Mouse (Mus musculus): ENCODE measurements around the gene Mfsd7a. TPM values are rescaled to one million over a fixed set of nuclear protein-coding genes. Genes with fewer than 3 reads are reported as not detected.
"Not testable (repeated sequence)": the region's sequence is repeated elsewhere in the genome, so short reads cannot be mapped to it uniquely, and the experiment has no call there.

Mfsd7a gene
- under 1 TPM; 0.74 to 0.87 TPM for total RNA-seq (2021)
- long read RNA-seq, experiment 1, partial matches to known transcripts = 0 of 2 reads
- long read RNA-seq, experiment 1, other reads (novel, unspliced or antisense) = 1 of 2 reads
- long read RNA-seq, experiment 2, partial matches to known transcripts = 0 of 2 reads
- long read RNA-seq, experiment 2, other reads (novel, unspliced or antisense) = 0 of 2 reads

- DNase-seq (ENCODE audit: low spot score in 2 of 2) = peak in 1 of 2 experiments; percentile 14
Observed at GRCm38 (mm10) chr5:108448785-108449668, at the start of gene Mfsd7a. Mfsd7a (minus strand) TSS chr5:108448891.

- DNase-seq (ENCODE audit: low spot score in 2 of 2) = not testable (repeated sequence)
Observed at GRCm38 (mm10) chr5:108486148-108486547, 37.5 kb upstream of the Mfsd7a start.

GRCm38 (mm10) chr5:108485239-108485638, 36.5 kb upstream of the Mfsd7a start:
- peak in 1 of 2 experiments; percentile 22 for DNase-seq (ENCODE audit: low spot score in 2 of 2)

DNA sequence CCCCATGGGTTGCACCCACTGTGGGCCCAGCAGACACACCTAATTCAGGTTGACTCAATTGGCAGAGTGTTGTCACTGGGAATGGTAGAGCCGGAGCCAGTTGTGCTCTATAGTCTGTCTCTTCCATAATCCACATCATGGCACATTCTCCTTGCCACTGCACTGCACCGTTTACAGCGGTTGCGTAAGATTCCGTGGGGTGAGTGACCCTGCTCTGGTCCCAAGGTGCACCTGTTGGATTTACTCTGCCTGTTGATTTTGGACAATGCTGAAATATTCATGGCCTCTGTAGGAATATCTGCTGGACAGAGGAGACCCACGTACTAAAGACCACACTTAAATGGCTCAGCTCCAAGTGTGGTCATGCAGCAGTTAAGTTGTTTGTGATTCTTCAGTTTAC, 34.3 kb upstream of the Mfsd7a start:
- no peak for DNase-seq (ENCODE audit: low spot score in 2 of 2)

GRCm38 (mm10) chr5:108475977-108476376, 27.3 kb upstream of the Mfsd7a start:
- DNase-seq (ENCODE audit: low spot score in 2 of 2) = no peak

- no peak for DNase-seq (ENCODE audit: low spot score in 2 of 2)
Observed at GRCm38 (mm10) chr5:108473737-108474136, 25.0 kb upstream of the Mfsd7a start.

DNA sequence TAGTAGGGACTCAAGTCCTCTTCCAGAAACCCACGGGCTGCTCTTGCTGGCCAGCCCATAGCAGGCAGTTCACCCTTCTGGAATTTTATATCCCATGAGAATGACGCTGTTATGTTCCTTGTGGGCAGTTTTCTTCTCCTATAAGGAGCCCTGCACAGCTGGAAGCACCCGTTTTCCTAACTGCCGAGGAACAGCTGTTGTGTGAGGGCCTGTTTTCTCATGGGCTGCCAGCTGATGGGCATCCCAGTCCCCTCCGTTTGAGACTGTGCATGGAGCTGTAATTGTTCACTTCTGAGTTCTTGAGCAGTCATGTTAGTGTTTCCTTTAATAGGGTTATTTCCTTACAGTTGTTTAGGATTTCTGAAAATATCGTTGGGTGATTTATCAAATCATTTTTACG, 20.9 kb upstream of the Mfsd7a start:
- no peak for DNase-seq (ENCODE audit: low spot score in 2 of 2)

DNA sequence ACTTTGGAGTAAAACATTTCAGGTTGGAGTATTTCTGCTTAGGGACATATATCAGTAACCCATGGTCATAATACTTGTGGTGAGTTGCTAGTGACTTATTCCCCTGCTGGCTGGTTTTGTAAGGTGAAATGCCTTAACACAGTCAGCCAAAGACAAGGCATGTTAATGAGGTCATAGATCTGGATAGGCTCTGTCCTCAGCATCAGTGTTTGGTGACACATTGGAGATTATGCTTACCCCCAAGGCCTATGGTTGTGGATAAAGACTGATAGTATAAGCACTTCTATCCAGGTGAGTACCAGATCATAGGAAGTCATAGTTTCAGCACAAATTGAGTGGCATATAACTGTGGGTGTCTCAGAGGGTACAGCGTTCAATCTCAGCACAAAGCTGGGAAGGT, 18.0 kb upstream of the Mfsd7a start:
- DNase-seq (ENCODE audit: low spot score in 2 of 2) = no peak

- DNase-seq (ENCODE audit: low spot score in 2 of 2) = no peak
Observed at GRCm38 (mm10) chr5:108465131-108465891, 16.6 kb upstream of the Mfsd7a start.

GRCm38 (mm10) chr5:108462446-108462845, 13.8 kb upstream of the Mfsd7a start:
- no peak for DNase-seq (ENCODE audit: low spot score in 2 of 2)

DNA sequence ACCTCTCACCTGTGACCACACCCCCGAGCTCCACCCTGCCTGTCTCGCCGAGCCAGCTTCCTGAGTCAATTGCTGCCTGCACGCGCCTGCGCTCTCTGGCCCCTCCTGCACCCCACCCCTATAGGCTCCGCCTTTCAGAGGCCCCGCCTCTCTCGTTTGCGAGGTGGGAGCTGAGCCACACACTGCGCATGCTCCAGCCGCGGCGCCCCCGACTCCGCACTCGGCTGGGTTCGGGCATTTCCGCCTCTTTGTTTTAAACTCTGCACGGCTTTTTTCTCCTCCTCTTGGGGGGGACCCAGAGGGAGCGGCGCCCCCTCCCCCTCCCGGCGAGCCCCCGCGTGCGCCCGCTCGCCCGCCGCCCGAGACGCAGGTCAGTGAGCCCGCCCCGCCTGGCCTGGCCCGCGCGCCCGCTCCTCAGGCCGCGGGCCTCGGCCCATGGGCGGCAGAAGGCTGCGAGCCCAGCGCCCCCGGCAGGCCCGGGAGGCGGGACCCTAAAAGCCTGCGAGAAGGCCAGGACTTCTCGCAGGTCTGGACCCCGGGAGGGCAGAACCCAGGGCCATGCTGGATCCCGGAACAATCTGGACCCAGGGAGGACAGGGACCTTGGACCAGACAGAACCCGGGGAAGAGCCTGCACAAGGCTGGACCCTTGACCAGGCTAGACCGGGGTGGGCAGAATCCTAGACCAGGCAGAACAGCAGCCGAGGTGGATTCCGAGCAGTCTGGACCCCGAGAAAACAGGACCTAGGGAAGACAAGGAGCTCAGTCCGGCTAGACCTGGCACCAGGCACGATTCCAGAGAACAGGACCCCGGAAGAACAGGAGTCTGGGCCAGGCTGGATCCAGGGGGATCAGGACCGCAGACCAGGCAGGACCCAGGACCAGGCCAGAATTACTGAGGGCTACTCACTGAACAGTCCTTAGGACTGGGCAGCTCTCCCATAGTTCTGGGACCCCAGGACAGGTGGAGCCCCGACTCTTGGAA, 12.7 kb upstream of the Mfsd7a start, which contains the start of gene Pcgf3:
TSS of gene Pcgf3 (plus strand) at position 151 of the 984 bp plus-strand sequence.
- peak; percentile 95 to 97 for DNase-seq (ENCODE audit: low spot score in 2 of 2)

GRCm38 (mm10) chr5:108460461-108460860, 11.8 kb upstream of the Mfsd7a start:
- DNase-seq (ENCODE audit: low spot score in 2 of 2) = no peak

DNA sequence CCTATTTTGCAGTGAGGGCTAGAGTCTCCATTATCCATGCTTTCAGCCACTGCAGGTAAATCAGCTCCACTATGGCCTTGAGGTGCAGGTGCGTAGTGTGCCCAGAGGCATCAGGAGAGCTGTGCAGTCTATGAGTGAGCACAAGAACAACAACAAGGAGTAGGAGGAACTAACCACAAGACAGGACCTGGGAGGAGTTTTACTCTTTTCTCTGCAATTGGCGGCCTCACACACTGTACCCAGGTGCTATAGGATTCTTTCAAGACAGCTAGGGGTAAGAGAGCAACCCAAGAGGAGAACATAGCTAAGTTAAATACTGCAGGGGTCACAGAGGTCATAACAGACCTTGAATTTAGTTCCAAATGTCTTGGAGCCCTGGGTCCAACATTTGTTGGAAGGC, 10.0 kb upstream of the Mfsd7a start:
- no peak for DNase-seq (ENCODE audit: low spot score in 2 of 2)

- no peak for DNase-seq (ENCODE audit: low spot score in 2 of 2)
Observed at GRCm38 (mm10) chr5:108454094-108454493, 5.4 kb upstream of the Mfsd7a start.

- no peak for DNase-seq (ENCODE audit: low spot score in 2 of 2)
Observed at GRCm38 (mm10) chr5:108452422-108452821, 3.7 kb upstream of the Mfsd7a start.

DNA sequence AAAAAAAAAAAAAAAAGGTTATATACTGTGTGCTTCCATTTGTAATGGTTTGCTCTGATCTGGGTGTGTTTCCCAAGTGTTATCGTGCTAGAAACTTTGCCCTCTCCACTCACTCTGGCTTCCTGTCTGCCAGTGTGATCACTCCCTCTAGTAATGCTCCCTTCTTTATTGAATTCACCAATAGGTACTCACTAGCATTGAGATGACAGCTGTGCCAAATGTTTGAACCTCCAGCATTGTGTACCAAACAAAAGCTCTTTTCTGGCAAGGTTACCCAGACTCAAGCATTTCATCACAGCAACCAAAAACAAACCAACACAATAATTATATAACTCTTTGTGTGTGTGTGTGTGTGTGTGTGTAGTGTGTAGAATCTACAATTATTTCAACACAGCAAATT, 2.9 kb upstream of the Mfsd7a start:
- DNase-seq (ENCODE audit: low spot score in 2 of 2) = no peak

DNA sequence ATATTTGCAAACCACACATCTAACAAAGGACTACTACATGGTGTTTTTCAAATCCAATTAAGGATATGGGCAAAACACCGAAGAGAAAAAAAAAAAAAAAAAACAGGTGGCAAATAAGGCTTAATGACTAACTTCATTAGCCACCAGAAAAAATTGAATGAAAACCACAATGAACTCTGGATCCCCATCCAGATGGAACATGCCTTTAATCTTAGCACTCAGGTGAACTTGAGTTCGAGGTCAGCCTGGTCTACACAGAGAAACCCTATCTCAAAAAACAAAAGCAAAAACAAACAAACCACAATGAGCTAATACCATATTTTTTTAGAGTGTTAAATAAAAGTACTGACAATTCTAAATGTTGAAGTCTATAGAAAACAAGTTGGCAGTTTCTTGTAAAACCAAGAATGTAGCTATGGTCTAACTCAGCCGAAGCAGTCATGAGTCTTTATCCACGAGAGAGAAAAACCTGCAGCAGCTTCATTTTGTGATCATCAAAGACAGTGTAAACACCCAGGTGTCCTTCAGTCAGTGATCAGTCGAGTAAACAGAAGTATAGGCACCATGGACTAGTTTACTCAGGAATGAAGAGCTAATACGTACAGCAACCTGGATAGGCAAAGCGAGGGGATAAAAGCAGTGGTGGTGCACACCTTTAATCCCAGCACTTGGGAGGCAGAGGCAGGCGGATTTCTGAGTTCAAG, 2.3 kb upstream of the Mfsd7a start:
- no peak for DNase-seq (ENCODE audit: low spot score in 2 of 2)

GRCm38 (mm10) chr5:108447857-108448256, 834 bp downstream of the Mfsd7a start:
- no peak for DNase-seq (ENCODE audit: low spot score in 2 of 2)

DNA sequence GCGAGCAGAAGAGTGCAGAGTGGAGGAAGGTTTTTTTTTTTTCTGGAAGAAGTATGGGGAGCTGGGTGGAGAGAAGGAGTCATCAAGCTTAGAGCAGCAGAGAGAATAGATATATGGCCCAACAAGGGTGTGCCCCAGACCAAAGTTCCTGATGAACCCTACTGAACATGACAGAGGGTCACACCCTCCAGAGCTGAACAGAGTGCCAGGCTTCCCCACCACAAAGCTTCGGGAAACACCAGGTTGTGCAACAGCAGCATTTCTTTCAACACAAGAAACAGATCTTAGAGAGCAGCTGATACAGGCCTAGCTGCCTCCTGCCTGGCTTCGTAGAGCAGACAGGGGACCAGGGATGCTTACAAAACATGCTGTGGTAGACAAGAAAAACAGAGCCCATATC, 1.7 kb downstream of the Mfsd7a start:
- DNase-seq (ENCODE audit: low spot score in 2 of 2) = no peak

GRCm38 (mm10) chr5:108436101-108436500, 12.6 kb downstream of the Mfsd7a start:
- DNase-seq (ENCODE audit: low spot score in 2 of 2) = no peak

All from left cerebral cortex, adult 18-20 months (tissue).